Mouse (Mus musculus): Measurements from ENCODE around the gene Afdn. TPM values are rescaled to one million over a fixed set of nuclear protein-coding genes. Genes with fewer than 3 reads are reported as not detected.
A peak's percentile ranks its signal among the peaks of the same experiment; 100 is the strongest.

Afdn gene
- 107 and 129 TPM in 2 replicates for polyA plus RNA-seq (2014; fragmentation: Nextera tagmentation; extraction: Ambion mirVana)

GRCm38 (mm10) chr17:13759853-13760627 is at the start of gene Afdn:
Gene Afdn, plus strand, starts transcription at chr17:13760539.
- Histone ChIP-seq H3K4me2 (ENCODE audit: low read length) (peak within 1 kb of the TSS; percentile 93), H3K27me3 (replicated peaks; ENCODE audit: control insufficient read depth, insufficient read depth, low read length) (no peaks in the 10 kb centered on the region), H3K9ac (ENCODE audit: low read length) (peak within 1 kb of the TSS; percentile 98), H3K36me3 (ENCODE audit: control insufficient read depth, insufficient read depth, low read length) (no peaks in the 10 kb centered on the region), H3K4me1 (ENCODE audit: control insufficient read depth, insufficient read depth, low read length) (peaks cover 20% of the 10 kb centered on the region), H3K27ac (ENCODE audit: low read depth, low read length) (peak within 1 kb of the TSS; percentile 98), H3K9me3 (replicated peaks; ENCODE audit: control insufficient read depth, low read length) (no peaks in the 10 kb centered on the region), H3K4me3 (ENCODE audit: low read depth, low read length) (peak within 1 kb of the TSS; percentile 99)
- DNase-seq (ENCODE audit: low spot score) (peak; percentile 91), ATAC-seq (peak; percentile 84)
- WGBS = under 1% methylated on average over 48 of the region's 108 CpGs

- no peak overlapping the region for H3K4me2 ChIP-seq (ENCODE audit: low read length)
- 77% methylated on average over 5 of the region's 5 CpGs for WGBS
- DNase-seq (ENCODE audit: low spot score) (no peak), ATAC-seq (no peak)
- H3K9ac ChIP-seq (ENCODE audit: low read length) = no peak overlapping the region
- H3K9me3 ChIP-seq (replicated peaks; ENCODE audit: control insufficient read depth, low read length) = no peaks in the 10 kb centered on the region
- H3K36me3 ChIP-seq (ENCODE audit: control insufficient read depth, insufficient read depth, low read length) = no peaks in the 10 kb centered on the region
- H3K27me3 ChIP-seq (replicated peaks; ENCODE audit: control insufficient read depth, insufficient read depth, low read length) = no peaks in the 10 kb centered on the region
- no peak overlapping the region for H3K4me3 ChIP-seq (ENCODE audit: low read depth, low read length)
- H3K4me1 ChIP-seq (ENCODE audit: control insufficient read depth, insufficient read depth, low read length) = no peaks in the 10 kb centered on the region
- H3K27ac ChIP-seq (ENCODE audit: low read depth, low read length) = no peak overlapping the region
Observed at GRCm38 (mm10) chr17:13711173-13711572, 49.2 kb upstream of the Afdn start.

GRCm38 (mm10) chr17:13712116-13712515 is 48.2 kb upstream of the Afdn start:
- 85% methylated on average over 6 of the region's 6 CpGs for whole genome bisulfite sequencing
- no peak overlapping the region for H3K4me2 ChIP-seq (ENCODE audit: low read length)
- DNase-seq (ENCODE audit: low spot score) (no peak), ATAC-seq (no peak)
- no peaks in the 10 kb centered on the region for H3K27me3 ChIP-seq (replicated peaks; ENCODE audit: control insufficient read depth, insufficient read depth, low read length)
- H3K4me1 ChIP-seq (ENCODE audit: control insufficient read depth, insufficient read depth, low read length) = no peaks in the 10 kb centered on the region
- H3K27ac ChIP-seq (ENCODE audit: low read depth, low read length) = no peak overlapping the region
- H3K9me3 ChIP-seq (replicated peaks; ENCODE audit: control insufficient read depth, low read length) = no peaks in the 10 kb centered on the region
- no peak overlapping the region for H3K9ac ChIP-seq (ENCODE audit: low read length)
- H3K36me3 ChIP-seq (ENCODE audit: control insufficient read depth, insufficient read depth, low read length) = no peaks in the 10 kb centered on the region
- no peak overlapping the region for H3K4me3 ChIP-seq (ENCODE audit: low read depth, low read length)

- no peak overlapping the region for H3K4me2 ChIP-seq (ENCODE audit: low read length)
- WGBS = 96% methylated on average over 3 of the region's 3 CpGs
- H3K9me3 ChIP-seq (replicated peaks; ENCODE audit: control insufficient read depth, low read length) = no peaks in the 10 kb centered on the region
- no peaks in the 10 kb centered on the region for H3K27me3 ChIP-seq (replicated peaks; ENCODE audit: control insufficient read depth, insufficient read depth, low read length)
- H3K27ac ChIP-seq (ENCODE audit: low read depth, low read length) = no peak overlapping the region
- H3K36me3 ChIP-seq (ENCODE audit: control insufficient read depth, insufficient read depth, low read length) = no peaks in the 10 kb centered on the region
- DNase-seq (ENCODE audit: low spot score) (no peak), ATAC-seq (no peak)
- no peak overlapping the region for H3K9ac ChIP-seq (ENCODE audit: low read length)
- no peaks in the 10 kb centered on the region for H3K4me1 ChIP-seq (ENCODE audit: control insufficient read depth, insufficient read depth, low read length)
- H3K4me3 ChIP-seq (ENCODE audit: low read depth, low read length) = no peak overlapping the region
Observed at GRCm38 (mm10) chr17:13712518-13712917, 47.8 kb upstream of the Afdn start.

GRCm38 (mm10) chr17:13714128-13714527 is 46.2 kb upstream of the Afdn start:
- Histone ChIP-seq H3K4me2 (ENCODE audit: low read length) (no peak overlapping the region), H3K9ac (ENCODE audit: low read length) (no peak overlapping the region), H3K36me3 (ENCODE audit: control insufficient read depth, insufficient read depth, low read length) (no peaks in the 10 kb centered on the region), H3K27ac (ENCODE audit: low read depth, low read length) (no peak overlapping the region), H3K4me1 (ENCODE audit: control insufficient read depth, insufficient read depth, low read length) (no peaks in the 10 kb centered on the region), H3K4me3 (ENCODE audit: low read depth, low read length) (no peak overlapping the region), H3K9me3 (replicated peaks; ENCODE audit: control insufficient read depth, low read length) (no peaks in the 10 kb centered on the region), H3K27me3 (replicated peaks; ENCODE audit: control insufficient read depth, insufficient read depth, low read length) (no peaks in the 10 kb centered on the region)
- 92% methylated on average over 4 of the region's 4 CpGs for WGBS
- ATAC-seq (no peak), DNase-seq (ENCODE audit: low spot score) (no peak)

GRCm38 (mm10) chr17:13714654-13715053 is 45.7 kb upstream of the Afdn start:
- H3K27me3 ChIP-seq (replicated peaks; ENCODE audit: control insufficient read depth, insufficient read depth, low read length) = no peaks in the 10 kb centered on the region
- ATAC-seq (no peak), DNase-seq (ENCODE audit: low spot score) (no peak)
- H3K4me2 ChIP-seq (ENCODE audit: low read length) = no peak overlapping the region
- no peaks in the 10 kb centered on the region for H3K9me3 ChIP-seq (replicated peaks; ENCODE audit: control insufficient read depth, low read length)
- no peaks in the 10 kb centered on the region for H3K36me3 ChIP-seq (ENCODE audit: control insufficient read depth, insufficient read depth, low read length)
- no peak overlapping the region for H3K9ac ChIP-seq (ENCODE audit: low read length)
- no peak overlapping the region for H3K4me3 ChIP-seq (ENCODE audit: low read depth, low read length)
- H3K27ac ChIP-seq (ENCODE audit: low read depth, low read length) = no peak overlapping the region
- 80% methylated on average over 4 of the region's 4 CpGs for WGBS
- H3K4me1 ChIP-seq (ENCODE audit: control insufficient read depth, insufficient read depth, low read length) = no peaks in the 10 kb centered on the region

GRCm38 (mm10) chr17:13715511-13715910 is 44.8 kb upstream of the Afdn start:
- H3K27me3 ChIP-seq (replicated peaks; ENCODE audit: control insufficient read depth, insufficient read depth, low read length) = no peaks in the 10 kb centered on the region
- no peaks in the 10 kb centered on the region for H3K36me3 ChIP-seq (ENCODE audit: control insufficient read depth, insufficient read depth, low read length)
- no peak overlapping the region for H3K9ac ChIP-seq (ENCODE audit: low read length)
- ATAC-seq (no peak), DNase-seq (ENCODE audit: low spot score) (no peak)
- WGBS = 79% methylated on average over 9 of the region's 9 CpGs
- H3K4me2 ChIP-seq (ENCODE audit: low read length) = no peak overlapping the region
- no peak overlapping the region for H3K27ac ChIP-seq (ENCODE audit: low read depth, low read length)
- H3K4me3 ChIP-seq (ENCODE audit: low read depth, low read length) = no peak overlapping the region
- H3K9me3 ChIP-seq (replicated peaks; ENCODE audit: control insufficient read depth, low read length) = no peaks in the 10 kb centered on the region
- no peaks in the 10 kb centered on the region for H3K4me1 ChIP-seq (ENCODE audit: control insufficient read depth, insufficient read depth, low read length)

GRCm38 (mm10) chr17:13716336-13716735 is 44.0 kb upstream of the Afdn start:
- no peaks in the 10 kb centered on the region for H3K9me3 ChIP-seq (replicated peaks; ENCODE audit: control insufficient read depth, low read length)
- H3K36me3 ChIP-seq (ENCODE audit: control insufficient read depth, insufficient read depth, low read length) = no peaks in the 10 kb centered on the region
- no peak overlapping the region for H3K27ac ChIP-seq (ENCODE audit: low read depth, low read length)
- no peak for DNase-seq (ENCODE audit: low spot score)
- no peak overlapping the region for H3K4me3 ChIP-seq (ENCODE audit: low read depth, low read length)
- WGBS = 94% methylated on average over 6 of the region's 6 CpGs
- no peak for ATAC-seq
- H3K4me2 ChIP-seq (ENCODE audit: low read length) = no peak overlapping the region
- no peaks in the 10 kb centered on the region for H3K27me3 ChIP-seq (replicated peaks; ENCODE audit: control insufficient read depth, insufficient read depth, low read length)
- H3K4me1 ChIP-seq (ENCODE audit: control insufficient read depth, insufficient read depth, low read length) = no peaks in the 10 kb centered on the region
- no peak overlapping the region for H3K9ac ChIP-seq (ENCODE audit: low read length)

- no peak overlapping the region for H3K9ac ChIP-seq (ENCODE audit: low read length)
- no peaks in the 10 kb centered on the region for H3K36me3 ChIP-seq (ENCODE audit: control insufficient read depth, insufficient read depth, low read length)
- H3K9me3 ChIP-seq (replicated peaks; ENCODE audit: control insufficient read depth, low read length) = no peaks in the 10 kb centered on the region
- ATAC-seq (no peak), DNase-seq (ENCODE audit: low spot score) (no peak)
- no peaks in the 10 kb centered on the region for H3K27me3 ChIP-seq (replicated peaks; ENCODE audit: control insufficient read depth, insufficient read depth, low read length)
- peaks cover 2% of the 10 kb centered on the region; the same call in 1 of the 2 replicates for H3K4me1 ChIP-seq (ENCODE audit: control insufficient read depth, insufficient read depth, low read length)
- H3K4me2 ChIP-seq (ENCODE audit: low read length) = no peak overlapping the region
- 87% methylated on average over 11 of the region's 11 CpGs for WGBS
- no peak overlapping the region for H3K27ac ChIP-seq (ENCODE audit: low read depth, low read length)
- H3K4me3 ChIP-seq (ENCODE audit: low read depth, low read length) = no peak overlapping the region
Observed at GRCm38 (mm10) chr17:13717428-13717827, 42.9 kb upstream of the Afdn start.
